Mouse (Mus musculus): ENCODE data around the gene Tcn2. TPM values are rescaled to one million over a fixed set of nuclear protein-coding genes. Genes with fewer than 3 reads are reported as not detected.
A peak's percentile ranks its signal among the peaks of the same experiment; 100 is the strongest.

Tcn2 gene
- polyA plus RNA-seq (2015; fragmentation: Nextera tagmentation; extraction: Ambion mirVana) = 49.9 and 52.4 TPM in 2 replicates

DNA sequence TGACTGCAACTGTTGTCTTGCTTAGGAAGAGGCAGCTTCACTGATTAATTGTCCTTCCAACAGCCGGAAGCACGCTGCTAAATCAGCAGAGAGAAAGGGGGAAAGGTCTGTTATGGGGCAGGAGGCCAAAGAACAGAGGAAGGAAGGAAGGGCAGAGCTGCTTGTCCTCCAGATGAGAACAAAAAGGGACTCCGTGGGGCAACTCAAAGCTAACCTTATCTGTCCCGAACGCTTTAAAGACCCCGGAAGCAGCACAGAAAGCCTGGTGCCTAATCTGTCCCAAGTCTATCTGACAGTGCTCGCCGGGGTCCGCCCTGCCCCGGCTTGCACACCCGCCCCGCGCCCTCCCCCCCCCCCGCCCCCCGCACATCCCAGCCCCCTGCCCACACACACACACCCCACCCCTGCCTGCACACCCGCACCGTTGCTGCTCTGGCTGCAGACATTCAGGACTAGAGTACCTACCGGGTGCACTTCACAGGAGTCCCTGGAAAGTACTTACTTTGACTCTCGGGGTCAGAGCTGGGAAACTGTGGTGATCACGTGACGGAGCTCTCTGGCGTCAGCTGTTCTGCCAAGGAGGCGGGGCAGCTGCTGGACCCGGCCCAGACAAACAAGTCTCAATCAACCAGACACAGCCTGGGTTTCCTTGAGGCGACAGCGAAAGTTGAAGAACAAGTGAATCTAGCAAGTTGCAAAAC, at the start of gene Tcn2:
Tcn2 (minus strand) TSS at position 649 of the 701 bp plus-strand sequence.
- H3K9me3 ChIP-seq (replicated peaks; ENCODE audit: control insufficient read depth, low read length) = no peaks in the 10 kb centered on the region
- peak; percentile 90 for ATAC-seq (ENCODE audit: insufficient read depth, low FRiP score)
- no peak within 1 kb of the TSS for H3K27ac ChIP-seq (ENCODE audit: low read length)
- peak within 1 kb of the TSS; percentile 74 for H3K4me2 ChIP-seq (ENCODE audit: low read depth, low read length)
- H3K27me3 ChIP-seq (ENCODE audit: control insufficient read depth, insufficient read depth, low read length) = no peaks in the 10 kb centered on the region
- under 1% methylated on average over 22 of the region's 26 CpGs for WGBS
- peak within 1 kb of the TSS; percentile 58 for H3K4me3 ChIP-seq (replicated peaks; ENCODE audit: low read length)
- no peaks in the 10 kb centered on the region for H3K36me3 ChIP-seq (ENCODE audit: control insufficient read depth, insufficient read depth, low read length)
- H3K9ac ChIP-seq (ENCODE audit: low read length) = peak within 1 kb of the TSS; percentile 72
- peaks cover 9% of the 10 kb centered on the region for H3K4me1 ChIP-seq (ENCODE audit: control insufficient read depth, insufficient read depth, low read length)

DNA sequence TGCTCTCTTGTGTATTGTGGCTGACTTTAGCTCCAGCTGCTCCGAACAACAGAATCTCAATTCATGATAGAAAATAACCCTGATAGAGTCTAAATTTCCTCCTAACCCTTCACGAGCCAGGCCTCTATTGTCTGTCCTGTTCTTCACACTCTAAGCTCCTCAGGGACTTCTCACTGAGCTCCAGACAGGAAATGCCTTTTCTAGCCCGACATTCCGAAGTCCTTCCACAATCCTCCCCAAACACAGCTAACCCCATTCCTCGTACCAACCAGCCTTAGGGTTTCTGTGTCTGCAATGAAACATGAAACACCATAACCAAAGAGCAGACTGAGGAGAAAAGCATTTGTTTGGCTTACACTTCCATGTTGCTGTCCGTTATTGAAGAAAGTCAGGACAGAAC, 49.6 kb upstream of the Tcn2 start:
- Histone ChIP-seq H3K9me3 (replicated peaks; ENCODE audit: control insufficient read depth, low read length) (no peaks in the 10 kb centered on the region), H3K9ac (ENCODE audit: low read length) (no peak overlapping the region), H3K4me2 (ENCODE audit: low read depth, low read length) (no peak overlapping the region), H3K4me1 (ENCODE audit: control insufficient read depth, insufficient read depth, low read length) (0 out of 2 replicates have a peak, but pooled peaks cover 4% of the 10 kb centered on the region), H3K4me3 (replicated peaks; ENCODE audit: low read length) (no peak overlapping the region), H3K36me3 (ENCODE audit: control insufficient read depth, insufficient read depth, low read length) (peaks cover 7% of the 10 kb centered on the region), H3K27me3 (ENCODE audit: control insufficient read depth, insufficient read depth, low read length) (peaks cover 12% of the 10 kb centered on the region), H3K27ac (ENCODE audit: low read length) (no peak overlapping the region)
- ATAC-seq (ENCODE audit: insufficient read depth, low FRiP score) = no peak
- WGBS = 63% methylated on average over 6 of the region's 6 CpGs

DNA sequence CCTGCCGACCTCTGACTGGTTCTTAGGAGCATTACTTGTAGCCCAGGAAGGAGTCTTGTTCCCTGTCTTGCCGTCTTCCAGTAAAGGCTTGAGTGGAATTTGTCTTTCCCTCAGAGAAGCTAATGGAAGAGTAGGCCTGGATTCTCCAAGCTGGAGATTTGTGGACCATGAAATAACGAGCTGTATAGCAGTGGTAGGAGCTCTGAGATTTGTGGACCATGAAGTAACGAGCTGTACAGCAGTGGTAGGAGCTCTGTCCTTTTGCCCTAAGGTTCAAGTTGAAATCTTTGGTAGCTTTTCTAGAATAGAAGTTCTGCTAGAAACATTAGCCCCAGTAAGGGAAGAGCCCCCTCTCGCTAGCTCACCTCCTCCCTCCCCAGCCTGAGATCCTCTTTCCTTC, 46.5 kb upstream of the Tcn2 start:
- peaks cover 24% of the 10 kb centered on the region for H3K36me3 ChIP-seq (ENCODE audit: control insufficient read depth, insufficient read depth, low read length)
- H3K4me1 ChIP-seq (ENCODE audit: control insufficient read depth, insufficient read depth, low read length) = 0 out of 2 replicates have a peak, but pooled peaks cover 4% of the 10 kb centered on the region
- no peaks in the 10 kb centered on the region for H3K9me3 ChIP-seq (replicated peaks; ENCODE audit: control insufficient read depth, low read length)
- WGBS = 89% methylated on average over 5 of the region's 5 CpGs
- H3K4me3 ChIP-seq (replicated peaks; ENCODE audit: low read length) = no peak overlapping the region
- ATAC-seq (ENCODE audit: insufficient read depth, low FRiP score) = no peak
- H3K9ac ChIP-seq (ENCODE audit: low read length) = no peak overlapping the region
- H3K4me2 ChIP-seq (ENCODE audit: low read depth, low read length) = no peak overlapping the region
- H3K27ac ChIP-seq (ENCODE audit: low read length) = no peak overlapping the region
- peaks cover 9% of the 10 kb centered on the region for H3K27me3 ChIP-seq (ENCODE audit: control insufficient read depth, insufficient read depth, low read length)

DNA sequence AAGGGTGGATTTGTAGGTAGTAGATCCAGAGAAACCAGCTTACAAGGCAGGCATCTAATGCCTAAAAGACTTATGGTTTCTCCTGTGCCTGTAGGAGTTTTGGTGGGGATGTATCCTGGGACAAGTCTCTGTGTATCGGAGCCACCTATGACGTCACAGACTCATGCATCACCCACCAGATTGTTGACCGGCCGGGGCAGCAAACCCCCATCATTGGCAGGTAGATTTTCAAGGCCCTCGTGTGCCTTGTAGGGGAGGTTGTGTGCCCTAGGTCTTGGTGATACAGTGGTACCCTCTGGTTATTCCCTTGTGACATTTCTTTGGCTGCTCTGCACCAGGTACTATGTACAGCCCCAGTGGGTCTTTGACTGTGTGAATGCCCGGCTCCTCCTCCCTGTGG, 44.7 kb upstream of the Tcn2 start, which contains the start of gene 4930556J24Rik:
4930556J24Rik (minus strand) TSS at position 101 of the 400 bp plus-strand sequence.
- no peak within 1 kb of the TSS for H3K4me3 ChIP-seq (replicated peaks; ENCODE audit: low read length)
- no peak within 1 kb of the TSS for H3K4me2 ChIP-seq (ENCODE audit: low read depth, low read length)
- H3K4me1 ChIP-seq (ENCODE audit: control insufficient read depth, insufficient read depth, low read length) = no peaks in the 10 kb centered on the region
- no peaks in the 10 kb centered on the region for H3K27me3 ChIP-seq (ENCODE audit: control insufficient read depth, insufficient read depth, low read length)
- H3K36me3 ChIP-seq (ENCODE audit: control insufficient read depth, insufficient read depth, low read length) = peaks cover 34% of the 10 kb centered on the region
- 94% methylated on average over 6 of the region's 6 CpGs for WGBS
- ATAC-seq (ENCODE audit: insufficient read depth, low FRiP score) = no peak
- H3K9me3 ChIP-seq (replicated peaks; ENCODE audit: control insufficient read depth, low read length) = no peaks in the 10 kb centered on the region
- no peak within 1 kb of the TSS for H3K27ac ChIP-seq (ENCODE audit: low read length)
- H3K9ac ChIP-seq (ENCODE audit: low read length) = no peak within 1 kb of the TSS

- Histone ChIP-seq H3K27ac (ENCODE audit: low read length) (no peak overlapping the region), H3K4me1 (ENCODE audit: control insufficient read depth, insufficient read depth, low read length) (no peaks in the 10 kb centered on the region), H3K9ac (ENCODE audit: low read length) (no peak overlapping the region), H3K27me3 (ENCODE audit: control insufficient read depth, insufficient read depth, low read length) (no peaks in the 10 kb centered on the region), H3K36me3 (ENCODE audit: control insufficient read depth, insufficient read depth, low read length) (peaks cover 48% of the 10 kb centered on the region), H3K9me3 (replicated peaks; ENCODE audit: control insufficient read depth, low read length) (no peaks in the 10 kb centered on the region), H3K4me3 (replicated peaks; ENCODE audit: low read length) (no peak overlapping the region), H3K4me2 (ENCODE audit: low read depth, low read length) (no peak overlapping the region)
- 0 out of 2 replicates have a peak, but pooled peaks have one; percentile 21 for ATAC-seq (ENCODE audit: insufficient read depth, low FRiP score)
- WGBS = 74% methylated on average over 3 of the region's 3 CpGs
Measured at GRCm38 (mm10) chr11:3974311-3974710, 42.4 kb upstream of the Tcn2 start.

GRCm38 (mm10) chr11:3973081-3973480, 41.1 kb upstream of the Tcn2 start:
- ATAC-seq (ENCODE audit: insufficient read depth, low FRiP score) = no peak
- Histone ChIP-seq H3K9ac (ENCODE audit: low read length) (no peak overlapping the region), H3K4me1 (ENCODE audit: control insufficient read depth, insufficient read depth, low read length) (no peaks in the 10 kb centered on the region), H3K4me2 (ENCODE audit: low read depth, low read length) (no peak overlapping the region), H3K36me3 (ENCODE audit: control insufficient read depth, insufficient read depth, low read length) (peaks cover 44% of the 10 kb centered on the region), H3K27me3 (ENCODE audit: control insufficient read depth, insufficient read depth, low read length) (no peaks in the 10 kb centered on the region), H3K27ac (ENCODE audit: low read length) (no peak overlapping the region), H3K4me3 (replicated peaks; ENCODE audit: low read length) (no peak overlapping the region), H3K9me3 (replicated peaks; ENCODE audit: control insufficient read depth, low read length) (no peaks in the 10 kb centered on the region)
- WGBS = 96% methylated on average over 7 of the region's 7 CpGs

DNA sequence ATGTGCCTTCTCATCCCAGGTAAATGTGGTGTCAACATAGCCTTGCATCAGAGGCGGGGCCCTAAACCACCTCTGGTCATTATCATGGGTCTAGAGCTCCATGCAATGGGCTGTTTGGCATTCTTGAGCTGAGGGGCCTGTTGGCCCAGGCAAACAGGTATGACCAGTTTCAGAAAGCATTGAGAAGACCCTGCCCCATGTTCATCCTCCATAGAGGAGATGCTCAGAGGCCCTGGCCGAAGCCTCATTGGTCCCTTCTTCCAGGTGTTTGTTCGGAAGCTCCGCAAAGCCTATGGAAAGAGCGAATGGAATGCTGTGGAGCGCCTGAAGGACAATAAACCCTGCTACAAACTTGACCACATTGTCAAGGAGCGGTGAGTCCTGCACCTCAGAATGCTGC, 38.4 kb upstream of the Tcn2 start:
- no peaks in the 10 kb centered on the region; the same call in 1 of the 2 replicates for H3K4me1 ChIP-seq (ENCODE audit: control insufficient read depth, insufficient read depth, low read length)
- ATAC-seq (ENCODE audit: insufficient read depth, low FRiP score) = no peak
- H3K9me3 ChIP-seq (replicated peaks; ENCODE audit: control insufficient read depth, low read length) = no peaks in the 10 kb centered on the region
- H3K4me2 ChIP-seq (ENCODE audit: low read depth, low read length) = no peak overlapping the region
- H3K36me3 ChIP-seq (ENCODE audit: control insufficient read depth, insufficient read depth, low read length) = peaks cover 37% of the 10 kb centered on the region
- 93% methylated on average over 7 of the region's 7 CpGs for WGBS
- H3K4me3 ChIP-seq (replicated peaks; ENCODE audit: low read length) = no peak overlapping the region
- no peak overlapping the region for H3K9ac ChIP-seq (ENCODE audit: low read length)
- no peaks in the 10 kb centered on the region for H3K27me3 ChIP-seq (ENCODE audit: control insufficient read depth, insufficient read depth, low read length)
- H3K27ac ChIP-seq (ENCODE audit: low read length) = no peak overlapping the region

GRCm38 (mm10) chr11:3969837-3970236, 37.9 kb upstream of the Tcn2 start:
- H3K36me3 ChIP-seq (ENCODE audit: control insufficient read depth, insufficient read depth, low read length) = peaks cover 33% of the 10 kb centered on the region
- ATAC-seq (ENCODE audit: insufficient read depth, low FRiP score) = no peak
- no peak overlapping the region for H3K27ac ChIP-seq (ENCODE audit: low read length)
- H3K4me1 ChIP-seq (ENCODE audit: control insufficient read depth, insufficient read depth, low read length) = peaks cover 3% of the 10 kb centered on the region
- H3K4me3 ChIP-seq (replicated peaks; ENCODE audit: low read length) = no peak overlapping the region
- H3K9me3 ChIP-seq (replicated peaks; ENCODE audit: control insufficient read depth, low read length) = no peaks in the 10 kb centered on the region
- no peaks in the 10 kb centered on the region for H3K27me3 ChIP-seq (ENCODE audit: control insufficient read depth, insufficient read depth, low read length)
- no peak overlapping the region for H3K4me2 ChIP-seq (ENCODE audit: low read depth, low read length)
- WGBS = 90% methylated on average over 3 of the region's 3 CpGs
- no peak overlapping the region for H3K9ac ChIP-seq (ENCODE audit: low read length)

- Histone ChIP-seq H3K4me3 (replicated peaks; ENCODE audit: low read length) (peak overlapping the region; percentile 85), H3K4me2 (ENCODE audit: low read depth, low read length) (peak overlapping the region; percentile 70), H3K27me3 (ENCODE audit: control insufficient read depth, insufficient read depth, low read length) (no peaks in the 10 kb centered on the region), H3K36me3 (ENCODE audit: control insufficient read depth, insufficient read depth, low read length) (no peaks in the 10 kb centered on the region), H3K9ac (ENCODE audit: low read length) (peak overlapping the region; percentile 89), H3K9me3 (replicated peaks; ENCODE audit: control insufficient read depth, low read length) (no peaks in the 10 kb centered on the region), H3K4me1 (ENCODE audit: control insufficient read depth, insufficient read depth, low read length) (peaks cover 10% of the 10 kb centered on the region), H3K27ac (ENCODE audit: low read length) (peak overlapping the region; percentile 55)
- WGBS = 12% methylated on average over 11 of the region's 11 CpGs
- no peak for ATAC-seq (ENCODE audit: insufficient read depth, low FRiP score)
Measured at GRCm38 (mm10) chr11:3964416-3965172, 32.6 kb upstream of the Tcn2 start.
